8 mouse cellular contexts compared by ENCODE assay signal in genomic region chr5:96792936-96793718, GRCm38 (mm10). TPM values are rescaled to one million over a fixed set of nuclear protein-coding genes. Genes with fewer than 3 reads are reported as not detected.
DNase-seq lines count a peak whose midpoint lies in the region; ATAC-seq and TF ChIP-seq lines count a peak whose summit lies in the region.

Gene Anxa3, plus strand, starts transcription at chr5:96793339.

- ATAC-seq in liver, embryonic 12.5 days = peak; percentile 76

- H3K27ac ChIP-seq in liver, embryonic 12.5 days = no peak within 1 kb of the TSS

- H3K79me2 ChIP-seq in myocyte (ENCODE audit: control insufficient read depth, insufficient read depth) = peaks cover 21% of the 10 kb centered on the region

- peaks cover 32% of the 10 kb centered on the region for H3K27me3 ChIP-seq in liver, embryonic 12.5 days (replicated peaks)
- no peaks in the 10 kb centered on the region for H3K27me3 ChIP-seq in myocyte (ENCODE audit: control insufficient read depth, insufficient read depth, insufficient read length)

- peak within 1 kb of the TSS; percentile 54 for H3K9ac ChIP-seq in liver, embryonic 12.5 days

- H3K9me3 ChIP-seq in liver, embryonic 12.5 days (replicated peaks) = no peaks in the 10 kb centered on the region

- H3K4me2 ChIP-seq in liver, embryonic 12.5 days = peak within 1 kb of the TSS; percentile 66
- peak within 1 kb of the TSS; percentile 70 for H3K4me2 ChIP-seq in myocyte (ENCODE audit: low read depth)

- 6% methylated on average over 26 of the region's 26 CpGs for WGBS in liver, embryonic 12.5 days (ENCODE audit: insufficient replicate concordance)

- H3K4me1 ChIP-seq in liver, embryonic 12.5 days = peaks cover 14% of the 10 kb centered on the region

- peak; percentile 84 for TF ChIP-seq POLR2A in myocyte (IDR thresholded peaks at IDR 0.05; ENCODE audit: insufficient read length, low read depth)

- peak; percentile 36 for DNase-seq in ovary, adult 18-20 months (ENCODE audit: low spot score)
- DNase-seq in ovary, postnatal 14 days (ENCODE audit: low spot score) = no peak
- DNase-seq in embryo, embryonic 9.5 days (ENCODE audit: extremely low spot score) = peak; percentile 58
- peak; percentile 75 for DNase-seq in heart, adult 8-10 months (ENCODE audit: low spot score)
- peak; percentile 61 for DNase-seq in kidney, adult 9 months
- no peak for DNase-seq in right cerebral cortex, postnatal 36 days (ENCODE audit: low spot score in 2 of 2)

- peak within 1 kb of the TSS; percentile 49 for H3K4me3 ChIP-seq in liver, embryonic 12.5 days
- peak within 1 kb of the TSS; percentile 70 for H3K4me3 ChIP-seq in myocyte

- H3K36me3 ChIP-seq in liver, embryonic 12.5 days = no peaks in the 10 kb centered on the region
- peaks cover 9% of the 10 kb centered on the region for H3K36me3 ChIP-seq in myocyte (ENCODE audit: control insufficient read depth, insufficient read depth)

- H3ac ChIP-seq in myocyte (ENCODE audit: control insufficient read depth, insufficient read length) = peak within 1 kb of the TSS; percentile 52

TF ChIP-seq in myocyte, 11 proteins besides CTCF, POLR2A, EP300 and RAD21:
- TF ChIP-seq POLR2AphosphoS2 (IDR thresholded peaks at IDR 0.05; ENCODE audit: insufficient read length, low read depth) (peak; percentile 85), SRF (IDR thresholded peaks at IDR 0.05; ENCODE audit: control insufficient read depth, insufficient read length, low read depth) (no peak), CEBPB (IDR thresholded peaks at IDR 0.05; ENCODE audit: insufficient read depth, poor library complexity, severe bottlenecking) (no peak), TCF3 (IDR thresholded peaks at IDR 0.05; ENCODE audit: insufficient read length, low read depth) (no peak)
TF ChIP-seq in myocyte: peak in this region for 1.

RNA-seq across cellular contexts. Expression of gene Anxa3, which starts in this region (rescaled TPM):
- 10 to 100 TPM; 21.1 to 30.2 (median 26.6) TPM for total RNA-seq in heart, adult 8-10 months (2022)
- polyA plus RNA-seq in liver, embryonic 12.5 days (2016; fragmentation: Nextera tagmentation; extraction: Ambion mirVana) = 16.0 and 16.2 TPM in 2 replicates
- polyA plus RNA-seq in myocyte (2012; fragmentation: generic; extraction: Trizol) = 93.3 TPM

Comparison
In these comparisons a context has a peak if more than half of its experiments do, and no peak if none do; other contexts are left out.
1. DNase-seq: peak in ovary, adult 18-20 months (single experiment), embryo, embryonic 9.5 days (single experiment), heart, adult 8-10 months (single experiment) and kidney, adult 9 months (single experiment); none in ovary, postnatal 14 days (single experiment) and right cerebral cortex, postnatal 36 days (0 of 2).